Mouse (Mus musculus) G1E (cell line): ENCODE results near the gene Trim80.
"Not testable (repeated sequence)": the region's sequence is repeated elsewhere in the genome, so short reads cannot be mapped to it uniquely, and the experiment has no call there.

Experiments used
- CTCF ChIP-seq: IDR thresholded peaks from 2 replicates; pipeline ENCODE4 v1.5.1; 2012; ENCODE audit warnings: low read depth, low read length, inconsistent platforms, mixed read lengths
- GATA1 ChIP-seq: IDR thresholded peaks from 2 replicates; pipeline ENCODE4 v1.6.1; 2012; ENCODE audit warnings: borderline replicate concordance, low read length, inconsistent platforms, mixed read lengths
- GATA2 ChIP-seq: IDR thresholded peaks from 2 replicates; pipeline ENCODE4 v1.6.1; 2012; ENCODE audit warnings: low read depth, low read length, inconsistent platforms, borderline replicate concordance
- POLR2AphosphoS5 ChIP-seq: IDR thresholded peaks from 2 replicates; pipeline ENCODE4 v1.6.1; 2012; ENCODE audit warnings: low read depth, low read length, inconsistent platforms; ENCODE audit not compliant: insufficient replicate concordance
- TAL1 ChIP-seq: conservative IDR thresholded peaks from 2 replicates; pipeline ENCODE4 v1.6.1; 2012; ENCODE audit warnings: low read depth, low read length, inconsistent platforms, mixed read lengths

DNA sequence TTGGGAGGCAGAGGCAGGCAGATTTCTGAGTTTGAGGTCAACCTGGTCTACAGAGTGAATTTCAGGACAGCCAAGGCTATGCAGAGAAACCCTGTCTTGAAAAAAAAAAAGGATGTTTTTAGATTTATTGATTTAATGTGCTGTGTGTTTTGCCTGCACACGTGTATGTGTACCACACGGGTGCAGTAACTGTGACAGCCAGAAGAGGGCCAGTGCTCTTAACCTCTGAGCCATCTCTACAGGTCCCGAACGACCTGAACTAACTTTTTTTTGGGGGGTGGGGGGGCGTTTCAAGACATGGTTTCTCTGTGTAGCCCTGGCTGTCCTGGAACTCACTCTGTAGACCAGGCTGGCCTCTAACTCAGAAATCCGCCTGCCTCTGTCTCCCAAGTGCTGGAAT, 14.5 kb downstream of the Trim80 start:
- TF ChIP-seq CTCF, TAL1, POLR2AphosphoS5, GATA1, GATA2: not testable (repeated sequence)
